Mouse (Mus musculus) liver, adult (tissue): ENCODE measurements around the gene Slc13a2.

ENCODE experiments used
- GATA4 ChIP-seq: IDR thresholded peaks from 2 replicates; pipeline ENCODE4 v1.6.1; 2014; ENCODE audit warnings: mild to moderate bottlenecking, low read length; ENCODE audit not compliant: insufficient replicate concordance

The Slc13a2 gene

GRCm38 (mm10) chr11:78385776-78386175 is 36.2 kb downstream of the Slc13a2 start:
- TF ChIP-seq GATA4 = no peak

- TF ChIP-seq GATA4 = no peak
These were observed 39.3 kb downstream of the Slc13a2 start for GRCm38 (mm10) chr11:78382701-78383100.

DNA sequence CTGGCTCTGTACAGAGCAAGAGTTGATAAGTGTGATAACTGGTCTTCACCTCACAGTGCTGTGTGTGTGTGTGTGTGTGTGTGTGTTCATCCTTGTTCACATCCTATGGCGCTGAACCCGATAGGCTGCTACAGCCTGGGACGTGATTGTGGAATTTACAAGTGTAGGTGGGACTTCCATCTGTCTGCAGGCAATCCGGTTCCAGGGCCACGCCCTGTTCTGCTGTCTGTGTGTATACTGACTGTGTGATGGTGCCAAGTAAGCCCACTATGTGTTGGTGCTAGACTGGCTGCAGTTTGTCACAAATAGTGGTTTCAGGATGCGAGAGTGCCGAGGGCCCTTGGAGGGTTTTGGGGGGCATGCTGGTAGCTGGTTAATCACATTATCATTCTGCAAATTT is 39.7 kb downstream of the Slc13a2 start:
- no peak for TF ChIP-seq GATA4

- no peak for TF ChIP-seq GATA4
These were observed 41.0 kb downstream of the Slc13a2 start for GRCm38 (mm10) chr11:78380996-78381395.

- no peak for TF ChIP-seq GATA4
These were observed 41.7 kb downstream of the Slc13a2 start for GRCm38 (mm10) chr11:78380351-78380750.

GRCm38 (mm10) chr11:78377549-78378159 is 44.4 kb downstream of the Slc13a2 start:
- TF ChIP-seq GATA4 = no peak

DNA sequence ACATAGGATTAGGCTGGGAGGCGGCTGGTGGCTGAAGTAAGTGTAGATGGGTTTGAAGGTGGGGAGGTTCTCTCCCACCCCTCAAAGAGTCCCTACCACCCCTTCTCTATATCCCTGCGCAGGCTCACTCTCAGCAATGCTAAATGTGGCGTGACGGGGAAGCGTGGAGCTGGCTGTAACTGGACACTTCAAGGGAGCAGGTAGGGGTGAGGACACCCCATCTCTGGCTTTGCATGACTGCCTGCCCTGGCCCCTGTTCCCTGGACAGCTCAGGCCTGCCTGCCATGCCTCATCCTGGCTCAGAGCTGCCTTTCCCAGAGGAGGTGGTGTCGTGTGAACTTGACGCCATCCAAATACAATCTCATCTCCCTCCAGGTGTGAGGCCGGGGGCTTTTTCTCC is 47.9 kb downstream of the Slc13a2 start:
- TF ChIP-seq GATA4 = no peak

DNA sequence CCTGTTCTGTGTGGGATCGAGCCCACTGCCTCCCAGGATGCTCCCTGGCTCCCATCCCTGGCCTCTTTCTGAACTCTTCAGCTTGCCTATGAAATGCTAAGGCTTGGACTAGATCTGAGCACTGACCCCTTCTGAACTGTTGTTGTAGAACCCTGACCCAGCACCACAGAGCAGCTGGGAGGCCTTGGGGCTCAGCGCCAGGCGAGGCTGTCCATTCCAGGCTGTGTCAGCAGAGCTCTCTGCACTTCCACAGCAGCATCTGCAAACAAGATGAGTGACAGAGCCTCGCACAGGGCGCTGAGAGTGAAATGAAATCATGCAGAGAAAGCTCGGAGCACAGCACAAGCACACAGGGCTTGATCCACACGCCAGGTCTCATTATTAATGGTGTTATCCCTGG is 49.4 kb downstream of the Slc13a2 start:
- TF ChIP-seq GATA4 = no peak

DNA sequence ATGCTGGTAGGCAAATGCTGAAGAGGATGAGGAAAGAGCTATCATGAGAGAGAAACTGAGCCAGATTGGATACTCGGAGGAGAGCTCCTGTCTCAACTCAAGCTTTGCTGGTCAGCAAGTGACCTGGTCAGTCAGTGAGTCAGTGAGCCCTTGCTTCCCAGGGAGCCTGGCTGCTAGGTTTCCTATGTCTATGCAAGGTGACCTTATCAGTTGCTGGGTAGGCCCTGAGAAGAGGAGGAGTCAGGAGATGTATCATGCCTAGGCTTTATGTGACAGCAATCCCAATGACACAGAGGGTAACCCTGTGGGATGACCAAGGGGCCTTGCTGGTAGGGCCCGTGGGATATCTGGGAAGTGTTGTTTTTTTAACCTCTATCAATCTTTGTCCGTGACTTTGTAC is 49.9 kb downstream of the Slc13a2 start:
- TF ChIP-seq GATA4 = no peak

DNA sequence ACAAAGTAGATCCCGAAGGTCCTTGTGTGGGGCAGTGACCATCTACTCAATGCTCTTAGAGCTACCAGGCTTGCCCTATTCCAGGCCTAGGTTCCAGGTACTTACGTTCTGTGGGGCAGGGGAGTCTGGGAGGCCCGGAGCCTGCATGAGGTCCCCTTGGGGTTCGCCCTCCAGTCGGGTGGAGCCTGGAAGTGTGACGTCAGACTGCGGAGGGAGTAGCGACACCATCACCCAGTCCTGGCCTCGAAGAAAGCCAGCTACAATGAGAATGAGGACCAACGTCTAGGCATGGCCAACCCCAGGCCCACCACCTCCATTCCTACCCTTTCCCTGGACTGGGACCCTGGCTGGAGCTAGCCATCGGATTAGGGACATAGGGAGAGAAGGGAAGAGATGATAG is 50.3 kb downstream of the Slc13a2 start:
- TF ChIP-seq GATA4 = no peak

DNA sequence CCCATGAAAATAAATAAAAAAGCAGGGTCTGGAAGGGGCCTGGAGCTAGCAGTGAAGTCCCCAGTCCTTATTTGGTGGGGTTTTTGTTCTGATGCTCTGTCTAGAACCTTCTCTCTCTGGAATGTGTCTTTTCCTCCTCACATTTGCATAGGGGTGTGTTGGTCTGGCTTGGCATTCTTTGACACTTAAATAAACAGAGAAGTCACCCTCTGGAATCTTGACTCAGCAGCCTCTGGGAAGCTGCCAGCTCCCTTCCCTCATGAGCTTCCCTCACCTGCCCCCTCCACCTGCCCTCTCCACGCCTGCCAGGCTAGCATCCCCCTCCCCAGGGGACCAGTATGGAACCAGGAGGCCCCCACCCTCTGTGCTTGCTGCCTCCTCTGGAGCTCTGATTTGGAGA is 51.6 kb downstream of the Slc13a2 start:
- no peak for TF ChIP-seq GATA4

DNA sequence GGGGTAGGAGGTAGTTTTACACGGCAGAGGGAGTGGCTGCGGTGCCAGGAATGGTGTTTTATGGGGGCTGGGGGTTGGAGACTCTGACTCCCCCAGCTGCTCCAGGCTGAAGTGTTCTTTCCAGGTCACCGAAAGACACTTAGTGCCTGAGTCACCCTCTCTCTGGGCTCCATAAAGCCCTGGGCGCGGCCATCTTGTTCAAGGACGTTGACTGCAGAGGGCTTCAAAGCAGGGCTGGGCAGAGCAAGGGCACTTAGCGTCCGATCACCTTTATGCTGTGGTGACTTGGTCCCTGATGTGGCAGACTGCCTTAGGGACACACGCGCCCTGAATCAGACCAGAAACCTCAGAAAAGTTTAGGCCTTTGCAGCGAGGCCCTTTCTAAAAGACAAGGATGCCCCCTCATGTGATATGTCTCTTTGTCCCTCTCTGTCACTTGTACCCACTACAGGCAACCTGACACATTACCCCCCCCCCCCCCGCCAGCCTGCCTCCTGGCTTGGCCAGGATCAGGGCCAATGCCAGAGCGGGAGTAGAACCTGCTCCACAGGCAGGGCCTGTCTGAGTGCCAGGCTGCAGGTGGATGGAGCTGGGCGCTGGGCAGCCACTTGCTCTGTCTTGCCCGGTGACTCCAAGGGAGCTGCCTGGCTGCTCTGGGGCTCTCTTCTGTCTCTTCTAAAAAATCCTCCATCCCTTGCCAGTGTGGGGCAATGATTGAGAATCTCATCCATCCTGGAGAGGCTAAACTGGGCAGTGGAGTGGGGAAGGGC is 54.4 kb downstream of the Slc13a2 start:
- TF ChIP-seq GATA4 = no peak

GRCm38 (mm10) chr11:78364103-78364502 is 57.9 kb downstream of the Slc13a2 start:
- no peak for TF ChIP-seq GATA4

GRCm38 (mm10) chr11:78363309-78364007 is 58.6 kb downstream of the Slc13a2 start:
- TF ChIP-seq GATA4 = no peak

- TF ChIP-seq GATA4 = no peak
These were observed 61.3 kb downstream of the Slc13a2 start for GRCm38 (mm10) chr11:78360789-78361131.

GRCm38 (mm10) chr11:78360125-78360788 is 61.8 kb downstream of the Slc13a2 start:
- TF ChIP-seq GATA4 = no peak
